Mouse (Mus musculus): ENCODE measurements around the gene Sept5.

Gene Sept5

DNA sequence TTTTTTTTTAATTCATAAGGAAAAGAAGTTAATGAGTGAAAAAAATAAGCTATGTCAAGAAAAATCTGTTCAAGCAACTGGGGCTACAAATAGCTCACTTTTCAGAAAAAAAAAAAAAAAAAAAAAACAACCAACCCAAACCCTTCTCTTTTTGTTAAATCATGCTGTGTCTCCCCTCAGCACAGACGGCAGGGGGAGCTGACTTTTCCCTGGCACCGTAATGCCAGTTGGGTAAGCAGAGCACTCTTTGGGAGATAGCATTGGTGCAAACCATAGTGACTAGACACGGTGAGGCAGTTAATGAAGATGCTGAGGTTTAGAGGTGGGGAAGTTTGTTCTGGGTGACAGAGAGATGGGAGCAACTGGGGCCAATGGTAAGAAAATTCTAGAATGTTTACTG lies 2.3 kb upstream of the Sept5 start:
- no peak for DNase-seq

DNA sequence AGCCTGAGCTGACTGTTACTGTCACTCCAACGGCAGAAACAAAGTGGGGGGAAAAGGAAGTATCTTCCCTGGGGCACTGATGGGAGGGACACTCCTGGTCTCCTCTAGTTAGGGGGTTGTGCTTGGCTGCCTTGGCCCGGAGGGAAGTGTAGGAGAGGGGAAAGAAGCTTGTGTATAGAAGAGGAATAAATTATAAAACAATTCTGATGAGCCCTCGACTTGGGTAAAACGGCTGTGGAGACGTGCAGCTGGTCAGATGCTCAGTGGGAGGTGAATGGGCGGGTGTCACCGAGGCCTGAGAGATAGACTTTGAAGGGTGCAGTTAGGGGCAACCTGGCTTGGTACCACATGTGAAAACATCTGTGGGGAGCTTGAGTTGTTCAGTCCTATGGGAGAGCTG lies 1.4 kb upstream of the Sept5 start:
- DNase-seq = no peak

DNA sequence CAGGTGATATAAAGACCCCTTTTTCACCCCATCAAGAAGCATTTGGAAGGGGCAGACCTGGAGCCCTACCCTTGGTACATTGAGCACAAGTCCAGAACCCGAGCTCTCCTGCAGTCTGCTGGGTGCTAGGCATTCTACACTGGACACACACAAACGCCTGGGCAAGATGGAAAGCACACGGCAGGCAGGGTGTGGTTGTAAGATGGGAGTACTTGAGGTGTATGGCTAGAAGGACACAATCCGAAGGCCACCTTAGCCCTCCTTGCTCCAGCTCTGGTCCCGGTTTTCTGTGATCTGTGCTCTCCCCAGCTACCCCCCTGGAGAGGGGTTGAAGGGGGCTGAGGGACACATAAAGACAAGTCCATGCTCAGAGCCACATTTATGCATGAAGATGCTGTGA lies 537 bp upstream of the Sept5 start:
- no peak for DNase-seq

DNA sequence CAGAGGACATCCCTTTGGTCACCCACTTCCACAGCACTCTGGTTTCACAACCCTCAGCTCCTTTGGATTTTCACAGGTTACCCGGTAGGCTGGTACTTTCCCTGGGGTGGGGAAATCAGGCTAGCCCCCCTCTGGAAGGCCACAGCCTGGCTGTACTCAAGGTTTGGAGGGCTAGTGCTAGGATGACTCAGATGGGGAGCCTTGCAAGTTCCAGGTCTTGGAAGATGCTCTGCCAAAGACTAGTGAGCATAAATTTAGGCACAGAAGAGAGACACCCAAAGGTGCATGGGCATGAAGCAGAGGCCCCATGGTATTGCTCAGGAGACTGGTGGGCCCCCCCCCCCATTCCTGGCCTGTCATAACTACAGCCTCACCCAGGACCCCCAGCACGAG lies 810 bp downstream of the Sept5 start:
- DNase-seq = no peak

DNA sequence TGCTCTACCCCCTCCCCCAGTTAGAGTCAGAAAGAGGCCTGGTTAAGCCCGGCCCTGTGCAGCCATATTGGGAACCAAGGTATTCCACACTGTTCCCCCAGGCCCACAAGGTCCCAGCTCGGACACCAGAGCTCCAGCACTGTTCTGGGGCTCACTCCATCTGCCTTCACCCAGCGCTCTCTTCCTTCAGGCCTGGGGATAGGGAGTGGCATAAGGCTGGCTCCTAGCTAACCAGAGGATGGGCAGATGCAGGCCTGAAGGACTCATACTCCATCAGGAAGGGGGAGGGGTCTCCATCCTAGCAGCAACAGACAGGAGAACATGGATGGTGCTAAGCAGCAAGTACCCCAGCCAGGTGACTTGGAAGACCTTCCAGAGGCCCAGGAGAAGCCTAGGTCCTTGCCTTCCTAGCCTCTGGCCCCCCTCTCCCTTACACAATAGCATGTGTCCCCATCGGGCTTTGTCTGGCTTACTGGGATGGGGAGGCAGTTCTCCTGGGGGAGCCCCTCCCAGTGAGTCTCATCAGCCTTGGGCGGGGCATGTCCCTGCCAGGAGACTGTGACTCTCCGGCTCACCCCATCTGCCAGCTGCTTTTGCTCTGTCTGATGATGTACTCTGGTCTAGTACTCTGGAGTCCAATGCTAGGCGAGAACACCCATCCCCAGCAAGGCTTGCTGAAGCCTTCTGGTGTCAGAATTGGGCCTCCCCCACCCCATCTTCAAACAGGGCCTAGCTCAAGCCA lies 1.4 kb downstream of the Sept5 start:
- no peak for DNase-seq

DNA sequence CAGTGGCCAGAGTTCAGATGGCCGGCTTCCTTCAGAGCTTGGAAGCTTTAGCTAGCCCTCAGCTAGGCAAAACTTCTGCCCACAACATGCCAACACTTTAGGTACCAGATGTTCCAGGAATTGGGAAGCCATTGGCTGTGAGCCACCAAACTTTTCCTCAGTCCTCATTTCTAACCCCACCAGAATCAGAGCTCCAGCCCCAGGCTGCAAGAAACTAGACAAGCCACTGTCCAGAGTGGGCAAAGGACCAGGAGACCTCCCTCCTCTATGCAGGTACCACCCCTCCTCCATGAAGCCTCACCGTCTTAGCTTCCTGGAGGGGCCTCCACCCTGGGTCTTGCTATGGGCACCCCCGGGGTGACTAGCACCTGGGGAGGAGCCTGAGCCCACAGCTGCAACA lies 2.6 kb downstream of the Sept5 start:
- no peak for DNase-seq

DNA sequence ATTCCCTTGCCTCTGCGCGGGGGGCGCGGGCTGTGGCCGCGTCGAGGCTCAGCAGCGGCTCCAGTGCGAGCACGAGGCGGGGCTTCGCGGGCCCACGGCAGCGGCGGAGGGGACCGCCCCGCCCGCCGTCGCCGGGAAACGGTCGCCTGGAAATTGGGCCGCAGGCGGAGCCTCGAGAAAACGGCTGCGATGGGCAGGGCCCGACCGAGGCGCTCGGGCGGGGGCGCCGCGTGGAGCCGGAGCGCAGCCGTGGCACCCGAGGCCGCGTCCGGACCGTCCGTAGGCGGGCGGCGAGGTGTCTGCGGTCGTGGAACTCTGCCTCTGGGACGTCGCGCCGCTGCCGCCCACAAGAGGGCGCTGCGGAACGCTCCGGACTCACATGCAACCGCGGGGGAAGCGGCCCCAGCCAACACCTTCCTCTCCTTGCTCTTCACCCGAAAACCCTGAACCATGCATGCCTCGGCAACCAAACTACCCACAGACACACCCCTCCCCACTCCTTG lies 3.3 kb downstream of the Sept5 start, which contains the start of gene Gm49601:
Gm49601 (minus strand) TSS at position 52 of the 503 bp plus-strand sequence.
- DNase-seq = peak; percentile 57 to 73

DNA sequence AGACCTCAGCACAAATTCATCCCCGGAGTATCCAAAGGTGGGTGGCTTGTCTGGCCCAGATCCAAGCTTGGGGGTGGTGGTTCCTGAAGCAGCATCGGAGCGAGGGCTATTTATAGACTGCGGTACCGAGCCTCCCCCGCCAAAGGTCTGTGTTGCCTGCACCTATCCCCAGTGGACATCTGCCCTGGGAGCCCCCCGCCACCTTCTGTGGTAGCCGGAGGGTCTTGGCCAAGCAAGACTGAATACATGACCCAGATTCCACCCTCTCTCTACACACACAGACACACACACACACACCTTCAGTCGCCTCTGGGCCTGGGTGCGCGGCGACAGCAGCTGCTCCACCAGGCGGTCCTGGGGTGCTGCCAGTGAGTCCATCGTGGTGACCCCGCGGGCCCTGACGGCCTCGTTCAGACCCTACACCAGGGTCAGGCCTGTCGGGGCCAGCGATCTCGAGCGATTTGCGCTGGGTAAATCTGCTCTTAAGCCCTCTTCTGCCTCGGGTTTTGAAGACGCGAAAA lies 3.9 kb downstream of the Sept5 start:
- DNase-seq = no peak

DNA sequence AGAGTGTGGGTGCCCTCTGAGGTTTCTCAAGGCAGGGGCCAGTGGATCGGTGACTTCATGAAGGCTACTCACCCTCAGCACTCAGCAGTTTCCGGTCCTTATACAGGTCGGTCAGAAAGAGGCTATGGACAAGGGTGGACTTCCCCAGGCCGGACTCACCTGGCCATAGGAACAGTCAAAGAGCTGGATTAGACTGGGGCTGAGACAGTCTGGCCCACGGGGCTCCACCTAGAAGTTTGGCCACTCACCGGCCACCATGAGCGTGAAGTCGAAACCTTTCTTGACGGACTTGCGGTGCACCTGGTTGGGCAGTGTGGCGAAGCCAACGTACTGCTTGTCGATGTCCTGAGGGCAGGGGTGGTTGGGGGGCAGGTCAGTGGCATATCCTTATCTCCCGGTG lies 4.7 kb downstream of the Sept5 start:
- no peak for DNase-seq

DNA sequence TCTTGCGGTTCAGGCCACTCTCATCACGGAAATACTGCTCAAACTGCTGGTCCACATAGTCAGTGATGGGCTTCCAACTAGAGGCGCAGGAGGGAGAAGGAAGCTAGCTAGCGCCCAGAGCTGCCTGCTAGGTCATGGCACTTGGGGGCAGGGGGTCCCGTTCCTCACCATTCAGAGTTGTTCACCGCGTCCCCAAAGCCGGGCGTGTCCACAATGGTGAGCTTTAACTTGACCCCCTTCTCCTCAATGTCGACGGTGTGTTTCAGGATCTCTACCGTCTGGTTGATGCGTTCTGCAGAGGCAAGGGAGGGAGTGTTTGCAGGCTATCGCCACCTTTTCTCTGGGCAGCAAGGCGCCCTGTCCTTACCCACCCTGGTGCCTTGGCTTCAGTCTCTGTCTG lies 5.1 kb downstream of the Sept5 start:
- no peak for DNase-seq

DNA sequence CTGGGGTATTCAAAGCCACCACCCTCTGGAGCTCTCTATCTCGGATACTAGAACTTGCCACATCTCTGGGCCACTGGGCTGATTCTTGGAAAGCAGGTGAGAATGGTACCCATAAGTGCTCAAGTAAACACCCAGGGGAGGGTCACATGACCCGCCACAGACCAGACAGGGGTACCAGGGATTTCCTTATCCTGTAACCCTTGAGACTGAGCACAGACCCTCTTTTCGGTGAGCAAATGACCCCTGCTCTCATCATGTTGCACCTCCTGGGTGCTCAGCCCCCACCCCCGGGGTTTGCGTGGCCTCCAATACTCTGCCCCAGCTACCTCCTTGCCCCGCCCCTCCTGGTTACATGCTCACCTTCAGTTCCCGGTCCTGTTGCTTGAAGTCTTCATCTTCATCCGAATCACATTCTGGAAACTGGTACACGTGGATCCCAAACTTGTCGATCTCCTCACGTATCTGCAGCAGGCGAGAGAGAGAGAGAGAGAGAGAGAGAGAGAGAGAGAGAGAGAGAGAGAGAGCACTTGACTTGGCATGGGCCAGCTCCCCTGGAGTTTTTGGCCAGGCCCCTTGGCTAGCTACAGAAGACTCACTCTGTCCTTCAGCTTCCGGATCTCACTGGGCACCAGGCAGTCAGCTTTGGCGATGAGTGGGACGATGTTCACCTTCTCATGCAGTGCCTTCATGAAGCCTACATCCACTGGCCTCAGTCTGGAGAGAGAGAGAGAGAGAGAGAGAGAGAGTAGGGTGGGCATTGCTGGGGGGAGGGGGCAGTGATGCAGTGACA lies 5.8 kb downstream of the Sept5 start:
- no peak for DNase-seq

DNA sequence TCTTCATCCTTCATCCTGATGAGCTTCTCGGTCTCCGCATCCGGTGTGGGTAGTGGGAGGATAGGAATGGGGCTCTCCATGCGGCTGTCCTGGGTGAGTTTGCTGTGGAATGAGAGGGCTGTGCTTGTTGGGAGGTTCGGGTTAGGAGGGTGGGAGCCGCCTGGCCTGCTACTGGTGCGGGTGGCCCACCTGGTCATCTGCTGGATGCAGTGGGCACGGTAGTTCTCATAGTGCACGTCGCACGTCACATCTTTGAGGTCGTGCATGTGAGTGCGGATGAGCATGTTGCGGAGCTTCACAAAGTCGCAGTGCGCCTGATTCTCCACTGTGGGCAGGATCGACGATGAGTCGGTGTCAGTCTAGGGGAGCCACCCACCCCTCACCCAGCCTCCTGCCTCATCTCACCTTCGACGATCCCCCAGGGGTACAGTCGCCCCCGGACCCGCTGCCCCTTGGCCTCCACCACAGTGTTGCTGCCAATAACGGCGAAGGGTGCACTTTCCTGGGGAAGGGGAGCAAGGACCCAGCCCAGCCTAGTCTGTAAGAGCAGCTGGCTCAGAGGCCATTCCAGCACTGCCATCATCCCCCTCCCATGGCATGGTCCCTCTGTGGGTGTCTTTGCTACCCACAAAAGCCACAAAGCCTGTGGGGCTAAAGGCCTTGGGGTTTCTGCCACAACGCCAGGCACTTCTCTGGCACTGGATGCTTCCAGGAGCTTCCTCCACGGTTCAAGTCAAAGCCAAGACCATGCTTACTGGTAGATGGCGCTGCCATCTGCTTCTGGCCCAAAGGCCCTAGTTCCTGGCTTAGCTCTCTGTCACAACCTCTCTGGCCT lies 6.6 kb downstream of the Sept5 start:
- DNase-seq = no peak

DNA sequence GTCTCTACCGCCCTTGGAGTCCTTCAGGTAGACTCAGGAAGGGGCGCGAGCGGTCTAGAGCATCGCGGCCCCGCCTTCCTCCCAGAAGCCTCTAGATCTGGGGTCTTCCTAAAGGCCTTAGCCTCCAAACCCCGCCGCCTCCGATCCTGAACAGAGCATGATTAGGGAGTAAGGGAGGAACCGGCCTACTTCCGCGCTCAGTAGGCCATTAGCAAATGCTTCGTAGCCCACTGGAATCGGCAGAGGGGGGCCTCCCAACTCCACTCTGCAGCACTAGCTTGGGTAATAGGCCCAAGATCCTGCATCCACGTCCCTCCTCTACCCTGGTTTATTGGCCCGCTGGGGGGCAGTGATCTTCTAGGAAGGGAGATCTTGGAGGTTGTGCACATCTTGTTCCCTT lies 7.7 kb downstream of the Sept5 start, which contains the start of gene Gp1bb:
Gp1bb (minus strand) TSS at position 385 of the 400 bp plus-strand sequence.
- no peak for DNase-seq

DNA sequence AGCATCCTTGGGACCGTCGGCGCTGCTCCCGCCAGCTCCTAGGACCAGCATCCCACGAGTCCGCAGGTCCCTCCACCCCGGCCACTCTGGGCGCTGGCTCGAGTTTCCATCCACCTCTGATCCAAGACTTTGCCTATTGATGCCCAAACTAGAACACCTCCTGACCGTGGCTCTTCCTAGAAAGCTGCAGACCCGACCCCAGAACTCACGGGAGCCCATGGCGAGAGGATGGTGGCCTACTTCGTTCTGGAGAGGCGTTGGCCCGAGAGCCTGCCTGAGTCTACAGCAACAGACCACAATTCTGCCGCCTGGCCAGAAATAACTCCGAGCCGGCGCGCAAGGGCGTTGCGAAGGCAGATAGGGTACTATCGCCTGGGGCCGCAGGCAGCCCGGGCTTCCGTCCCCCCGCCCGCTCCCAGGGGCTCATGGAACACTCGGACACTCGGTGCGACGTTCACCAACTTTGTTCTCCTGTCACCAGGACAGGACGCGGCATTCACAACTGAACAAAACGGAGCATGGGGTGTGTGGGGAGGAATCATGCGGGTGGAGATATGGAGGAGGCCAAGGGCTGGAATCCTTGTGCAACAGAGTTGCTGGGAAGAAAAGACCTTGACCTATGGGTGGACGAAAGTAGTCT lies 8.3 kb downstream of the Sept5 start:
- DNase-seq = no peak

DNA sequence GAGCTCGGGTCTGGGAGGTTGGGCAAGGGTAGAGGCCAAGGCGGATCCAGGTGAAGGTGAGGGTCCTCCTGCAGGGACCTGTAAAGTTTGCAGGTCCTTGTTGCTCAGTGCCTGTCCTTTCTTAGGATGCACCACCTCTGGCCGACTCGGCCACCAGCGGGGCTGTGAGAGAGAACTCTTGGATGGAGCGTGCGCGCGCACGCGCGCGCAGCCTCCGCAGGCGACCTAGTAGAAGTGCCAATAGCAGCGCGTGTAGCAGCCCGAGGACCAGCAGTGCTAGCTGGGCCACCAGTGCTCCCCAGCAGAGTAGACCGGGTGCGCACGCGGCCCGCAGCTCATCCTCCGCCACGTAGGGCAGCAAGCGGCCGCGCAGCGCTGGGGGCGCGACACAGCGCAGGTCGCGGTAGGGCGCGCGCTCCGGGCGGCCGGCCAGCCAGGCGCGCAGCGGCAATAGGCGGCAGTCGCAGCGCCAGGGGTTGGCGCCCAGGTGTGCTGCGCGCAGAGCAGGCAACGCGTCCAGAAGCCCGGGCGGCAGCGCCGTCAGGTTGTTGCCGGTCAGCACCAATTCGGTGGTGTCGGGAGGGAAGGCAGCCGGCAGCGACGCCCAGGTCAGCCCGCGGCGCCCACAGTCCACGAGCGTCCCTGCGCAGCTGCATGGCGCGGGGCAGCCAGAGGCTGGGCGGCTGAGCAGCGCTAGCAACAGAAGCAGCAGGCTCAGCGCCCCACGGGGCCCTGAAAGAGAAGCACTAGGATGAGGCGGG lies 9.0 kb downstream of the Sept5 start:
- DNase-seq = no peak

DNA sequence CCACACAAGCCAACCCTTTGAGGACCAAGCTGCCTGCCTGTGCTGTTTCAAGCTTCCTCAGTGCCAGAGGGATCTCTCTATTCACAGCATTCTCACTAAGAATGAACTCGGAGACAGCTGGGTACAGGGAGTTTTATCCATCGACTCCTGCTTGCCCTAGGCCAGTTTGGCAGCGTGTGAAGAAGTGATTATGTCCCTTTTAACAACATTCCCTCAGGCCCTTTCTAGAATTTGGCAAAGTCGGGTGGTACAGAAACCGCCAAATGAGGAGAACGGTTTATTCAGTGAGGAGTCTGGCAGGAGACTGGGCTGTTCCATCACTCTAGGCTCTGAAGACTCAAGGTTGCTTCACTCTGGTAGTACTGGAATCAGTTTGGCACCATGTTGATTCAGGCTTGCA lies 9.6 kb downstream of the Sept5 start:
- no peak for DNase-seq

DNA sequence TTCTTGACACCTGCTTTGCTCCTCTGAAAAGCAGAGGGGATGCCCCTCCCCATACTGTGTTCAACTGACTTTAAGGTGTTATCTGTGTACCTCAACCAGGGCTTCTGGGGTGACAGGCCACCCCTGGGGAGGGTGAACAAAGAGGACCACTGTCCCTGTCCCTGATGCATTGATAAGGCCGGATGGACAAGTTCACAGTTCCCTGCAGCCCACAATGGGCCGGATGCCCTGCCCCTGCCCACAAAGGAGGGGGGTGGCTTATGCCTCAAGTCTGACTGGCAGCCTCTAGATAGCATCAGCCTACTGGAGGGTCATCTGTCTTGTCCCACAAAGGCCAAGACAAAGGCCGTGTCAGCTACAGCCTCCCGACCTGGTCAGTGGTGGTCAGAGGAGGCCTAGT lies 10.6 kb downstream of the Sept5 start:
- DNase-seq = no peak

DNA sequence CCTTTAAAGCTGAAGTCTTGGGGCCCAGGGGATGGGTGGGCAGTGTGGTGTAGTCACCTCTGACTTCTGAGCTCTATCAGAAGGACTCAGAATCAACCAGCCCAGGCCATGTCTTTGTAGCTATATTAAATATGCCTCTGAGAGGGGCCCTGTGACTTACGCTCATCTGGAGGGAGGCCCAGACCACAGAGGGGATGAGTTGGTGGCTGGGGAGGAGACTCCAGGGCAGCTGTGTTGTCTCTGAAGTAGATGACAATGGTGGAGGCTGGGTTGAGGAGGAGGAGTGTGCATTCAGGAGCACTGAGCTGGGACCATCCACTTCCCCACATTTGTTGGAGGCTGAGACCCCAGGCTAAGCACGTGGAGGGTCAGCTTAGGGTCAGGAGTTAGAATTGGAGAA lies 11.5 kb downstream of the Sept5 start:
- DNase-seq = no peak

DNA sequence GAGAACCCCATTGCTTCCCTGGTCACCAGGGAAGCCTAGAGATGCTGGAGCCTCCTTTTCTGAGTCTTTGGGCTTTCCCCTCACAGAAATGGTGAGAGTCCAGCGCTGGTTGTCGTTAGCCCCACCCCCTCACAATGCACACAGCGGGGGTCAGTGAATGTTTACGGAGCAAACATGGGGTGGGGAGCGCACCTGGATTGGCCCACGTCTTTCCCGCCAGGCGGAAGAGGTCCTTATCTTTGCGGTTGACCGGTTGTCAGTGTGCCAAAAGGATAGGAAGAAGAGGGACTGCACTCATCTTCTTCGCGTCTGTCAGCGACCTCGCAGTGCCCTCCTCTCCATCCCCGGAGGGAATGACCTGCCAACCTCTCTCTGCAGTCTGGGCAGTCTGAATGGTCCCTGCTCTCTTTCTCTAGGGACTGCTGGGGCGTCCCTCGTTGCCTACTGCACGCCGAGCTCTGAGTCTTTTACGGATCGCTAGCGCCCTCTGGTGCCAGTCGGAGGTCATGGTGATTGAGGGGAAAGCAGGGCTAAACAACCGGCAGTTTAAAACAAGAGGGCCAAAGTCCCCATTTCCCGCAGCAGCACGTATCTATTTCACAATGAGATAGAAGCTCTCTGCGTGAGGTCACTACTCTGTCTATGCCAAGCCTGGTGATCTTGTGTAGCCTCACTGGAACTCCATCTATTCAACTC lies 12.2 kb downstream of the Sept5 start:
- peak; percentile 72 to 88 for DNase-seq

DNA sequence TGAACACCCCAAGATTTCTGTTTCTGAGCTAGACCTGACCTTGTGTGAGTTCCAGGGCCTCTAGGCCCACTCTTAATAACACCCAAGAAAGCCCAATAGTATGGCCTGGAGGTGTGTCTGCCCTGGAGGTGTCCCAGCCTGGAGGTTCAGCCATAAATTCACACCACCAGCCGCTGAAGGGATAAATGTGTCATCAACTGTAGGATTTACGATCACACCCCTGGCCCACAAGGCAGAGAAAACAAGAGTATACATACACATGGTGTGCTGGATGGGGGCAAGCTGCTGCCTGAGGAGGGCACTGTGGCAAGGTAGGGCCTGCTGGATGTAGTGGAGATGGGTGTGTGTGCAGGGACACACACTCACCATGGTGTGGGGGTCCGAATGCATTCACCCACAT lies 16.5 kb downstream of the Sept5 start:
- DNase-seq = no peak

DNA sequence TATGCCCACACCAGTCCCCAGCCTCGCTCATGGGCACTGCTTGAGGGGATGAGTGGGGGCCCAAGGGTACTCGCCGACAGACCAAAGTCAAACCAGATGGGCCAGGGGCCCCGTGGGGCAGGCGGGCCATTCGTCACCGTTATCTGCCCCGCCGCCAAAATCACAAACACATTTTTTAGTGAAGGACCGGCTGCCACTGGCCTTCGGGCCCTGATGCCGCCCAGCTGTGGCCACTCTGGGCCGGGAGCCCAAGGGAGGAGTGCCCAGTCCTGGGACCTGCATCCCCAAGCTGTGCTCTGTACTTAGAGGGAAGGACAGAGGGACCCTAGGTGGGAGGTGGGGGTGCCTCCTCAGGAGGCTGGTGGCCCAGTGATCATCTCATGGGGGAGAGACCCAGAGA lies 18.0 kb downstream of the Sept5 start:
- DNase-seq = no peak
